Mouse (Mus musculus) midbrain, embryonic 14.5 days (tissue): ENCODE measurements around the gene Fmnl3. TPM values are rescaled to one million over a fixed set of nuclear protein-coding genes. Genes with fewer than 3 reads are reported as not detected.

ENCODE experiments used
- ATAC-seq: fragments of 200-750 bp; cut with Nextera tagmentation; 2 replicates; pipeline ENCODE4 v1.8.0; 2017; ENCODE audit warnings: moderate number of reproducible peaks, moderate library complexity; ENCODE audit not compliant: low FRiP score, low TSS enrichment
- DNase-seq: peaks from one replicate; pipeline ENCODE4 v3.0.0-alpha.2; 2015
- H3K27ac ChIP-seq: fragments of 300-500 bp; sonication (generic); replicated peaks from 2 replicates; pipeline ENCODE4 v1.5.1; 2014; ENCODE audit warnings: mild to moderate bottlenecking, low read depth, low read length, moderate library complexity
- H3K27me3 ChIP-seq: fragments of 300-500 bp; sonication (generic); 2 replicates; pipeline ENCODE4 v1.6.1; 2014; ENCODE audit warnings: low read length, control low read depth, mixed read lengths; ENCODE audit not compliant: control insufficient read depth, insufficient read depth
- H3K36me3 ChIP-seq: fragments of 300-500 bp; sonication (generic); 2 replicates; pipeline ENCODE4 v1.6.1; 2014; ENCODE audit warnings: low read length, control low read depth; ENCODE audit not compliant: control insufficient read depth, insufficient read depth
- H3K4me1 ChIP-seq: fragments of 300-500 bp; sonication (generic); 2 replicates; pipeline ENCODE4 v1.6.1; 2014; ENCODE audit warnings: mild to moderate bottlenecking, antibody characterized with exemption, low read length, control low read depth; ENCODE audit not compliant: control insufficient read depth, insufficient read depth
- H3K4me2 ChIP-seq: fragments of 300-500 bp; sonication (generic); 2 replicates; pipeline ENCODE4 v1.6.1; 2014; ENCODE audit warnings: mild to moderate bottlenecking, low read length, moderate library complexity
- H3K4me3 ChIP-seq: fragments of 300-500 bp; sonication (generic); replicated peaks from 2 replicates; pipeline ENCODE4 v1.5.1; 2014; ENCODE audit warnings: low read depth, low read length
- H3K9ac ChIP-seq: fragments of 300-500 bp; sonication (generic); replicated peaks from 2 replicates; pipeline ENCODE4 v1.6.1; 2014; ENCODE audit warnings: mild to moderate bottlenecking, low read length, moderate library complexity
- H3K9me3 ChIP-seq: fragments of 300-500 bp; sonication (generic); 2 replicates; pipeline ENCODE4 v1.6.1; 2016; ENCODE audit warnings: low read length, control low read depth, mixed read lengths; ENCODE audit not compliant: control insufficient read depth
- WGBS: fragments of 180-500 bp; shearing (Covaris S2); extraction: QIAGEN DNeasy Blood & Tissue Kit; methylation state at CpG from one replicate; pipeline ENCODE4 v1.1.7; 2014; 5-methylcytosine and 5-hydroxymethylcytosine counted together
- polyA plus RNA-seq: library from polyadenylated mRNA; unstranded; fragments of >200 nt; fragmentation: Nextera tagmentation; extraction: Ambion mirVana; gene quantifications from 2 replicates; pipeline ENCODE4 v1.2.1, GENCODE M21; 2014

Gene Fmnl3
- polyA plus RNA-seq, 1 experiment from 2014 or later = 7.5 TPM

DNA sequence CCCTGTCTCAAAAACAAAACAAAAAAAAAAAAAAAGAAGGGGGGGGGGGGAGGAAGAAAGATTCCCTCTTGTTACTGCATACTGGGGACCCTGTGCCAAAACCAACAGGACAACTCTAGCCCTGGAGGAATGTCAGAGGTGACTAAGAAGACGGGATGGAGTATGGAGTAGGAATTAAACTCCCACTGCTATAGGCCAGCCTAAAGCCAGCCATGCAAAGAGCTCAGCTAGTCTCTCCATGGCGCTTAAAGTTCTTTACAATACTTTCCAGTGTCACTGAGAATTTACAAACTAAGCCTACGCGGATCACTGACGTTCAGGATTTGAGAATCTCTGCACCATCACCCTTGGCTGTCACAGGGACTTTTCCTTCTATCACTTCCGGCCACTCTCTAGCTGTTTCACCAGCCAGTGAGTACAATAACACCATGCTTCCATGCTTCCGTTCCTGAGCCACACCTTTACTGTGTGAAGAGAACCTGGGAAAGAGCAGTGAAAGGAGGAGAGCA is 6.2 kb downstream of the Fmnl3 start:
- 54% methylated on average over 7 of the region's 7 CpGs for WGBS
- no peak overlapping the region for H3K27ac ChIP-seq
- no peak for DNase-seq
- peaks cover 2% of the 10 kb centered on the region; the same call in 1 of the 2 replicates for H3K4me1 ChIP-seq
- H3K27me3 ChIP-seq = no peaks in the 10 kb centered on the region
- no peaks in the 10 kb centered on the region for H3K9me3 ChIP-seq
- no peak for ATAC-seq
- H3K36me3 ChIP-seq = no peaks in the 10 kb centered on the region
- H3K4me2 ChIP-seq = no peak overlapping the region
- no peak overlapping the region for H3K4me3 ChIP-seq
- H3K9ac ChIP-seq = no peak overlapping the region

DNA sequence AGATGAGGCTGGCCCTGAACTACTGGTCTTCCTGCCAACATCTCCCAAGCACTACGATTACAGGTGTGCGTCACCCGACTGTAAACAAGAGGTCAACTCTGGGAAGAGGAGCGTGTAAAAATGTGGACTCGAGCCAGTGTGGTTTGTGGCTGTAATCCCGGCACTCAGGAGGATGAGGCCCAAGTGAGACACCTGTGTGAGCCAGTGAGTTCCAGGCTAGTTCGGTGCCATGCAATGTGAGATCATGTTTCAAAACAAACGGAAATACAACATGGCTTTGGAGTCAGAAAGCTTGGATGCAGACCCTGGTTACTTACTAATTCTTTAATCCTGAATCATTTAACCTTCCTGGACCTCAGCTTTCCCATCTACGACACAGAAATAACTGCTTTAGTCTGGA is 11.3 kb downstream of the Fmnl3 start:
- no peak overlapping the region for H3K4me3 ChIP-seq
- no peak for DNase-seq
- no peak overlapping the region for H3K9ac ChIP-seq
- 92% methylated on average over 9 of the region's 9 CpGs for whole genome bisulfite sequencing
- no peaks in the 10 kb centered on the region for H3K4me1 ChIP-seq
- no peaks in the 10 kb centered on the region for H3K9me3 ChIP-seq
- no peak overlapping the region for H3K27ac ChIP-seq
- no peak for ATAC-seq
- H3K27me3 ChIP-seq = no peaks in the 10 kb centered on the region
- no peak overlapping the region for H3K4me2 ChIP-seq
- H3K36me3 ChIP-seq = no peaks in the 10 kb centered on the region

DNA sequence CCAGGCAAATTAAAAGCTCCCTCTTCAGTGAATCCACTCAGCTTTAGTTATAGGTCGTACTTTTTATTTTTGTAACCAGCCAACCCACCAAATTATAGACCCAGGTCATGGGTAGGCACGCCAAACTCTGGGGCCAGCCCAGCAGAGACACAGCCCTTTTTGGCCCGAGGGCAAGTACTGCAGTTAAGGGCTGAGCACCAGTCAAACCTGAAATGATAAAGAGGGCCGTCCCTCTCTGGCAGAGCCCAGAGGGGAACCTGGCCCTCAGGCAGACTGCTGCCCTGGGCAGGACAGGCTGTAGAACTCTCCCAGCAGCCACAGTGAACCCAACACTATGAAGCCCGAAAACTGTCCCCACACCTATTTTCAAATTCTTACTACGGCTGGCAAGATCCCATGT is 13.8 kb downstream of the Fmnl3 start:
- H3K4me3 ChIP-seq = no peak overlapping the region
- no peak overlapping the region for H3K9ac ChIP-seq
- DNase-seq = no peak
- no peak overlapping the region for H3K27ac ChIP-seq
- H3K4me2 ChIP-seq = no peak overlapping the region
- no peaks in the 10 kb centered on the region for H3K27me3 ChIP-seq
- no peaks in the 10 kb centered on the region for H3K36me3 ChIP-seq
- 85% methylated on average over 6 of the region's 6 CpGs for WGBS
- ATAC-seq = no peak
- no peaks in the 10 kb centered on the region for H3K9me3 ChIP-seq
- no peaks in the 10 kb centered on the region for H3K4me1 ChIP-seq

DNA sequence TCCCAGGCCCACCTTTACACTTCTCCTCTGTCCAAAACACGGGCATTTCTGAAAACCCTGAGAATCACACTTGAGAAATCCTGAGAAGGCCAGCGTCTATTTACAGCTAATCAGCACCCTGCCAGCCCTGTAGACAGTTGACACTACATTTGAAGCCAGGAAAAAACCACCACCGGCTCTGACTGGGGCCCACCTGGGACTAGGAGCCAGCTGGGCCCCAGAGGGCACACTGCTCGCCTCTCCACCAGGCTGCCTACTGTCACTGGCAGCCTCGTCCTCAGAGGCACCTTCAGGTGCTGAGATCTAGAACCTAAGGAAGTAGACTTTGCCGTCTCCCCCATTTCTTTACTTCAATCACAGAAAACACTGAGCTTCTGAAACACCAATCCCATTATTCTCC is 14.6 kb downstream of the Fmnl3 start:
- Histone ChIP-seq H3K4me3 (no peak overlapping the region), H3K27me3 (no peaks in the 10 kb centered on the region), H3K4me2 (no peak overlapping the region), H3K27ac (no peak overlapping the region), H3K36me3 (no peaks in the 10 kb centered on the region), H3K4me1 (no peaks in the 10 kb centered on the region), H3K9ac (no peak overlapping the region), H3K9me3 (no peaks in the 10 kb centered on the region)
- DNase-seq (no peak), ATAC-seq (no peak)
- 82% methylated on average over 6 of the region's 6 CpGs for WGBS

DNA sequence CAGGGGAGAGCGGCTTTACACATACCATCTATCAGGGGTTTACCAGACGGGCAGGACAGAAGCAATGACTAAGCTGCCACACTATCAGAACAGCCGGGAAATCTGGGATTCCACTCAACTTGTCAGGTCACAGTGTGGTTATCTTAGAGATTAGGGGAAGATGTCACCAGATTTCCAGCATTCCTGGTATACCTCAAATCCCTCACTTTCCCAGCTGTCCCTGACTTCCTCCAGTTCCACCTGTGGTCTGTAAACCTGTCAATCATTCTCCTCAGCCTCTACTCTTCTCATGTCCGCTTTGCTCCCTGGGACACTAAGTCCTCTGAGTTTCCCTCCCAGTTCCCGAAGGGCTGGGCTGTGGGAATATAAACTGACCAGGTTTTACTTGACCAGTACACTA is 18.0 kb downstream of the Fmnl3 start:
- DNase-seq (no peak), ATAC-seq (no peak)
- 86% methylated on average over 5 of the region's 5 CpGs for WGBS
- H3K9ac ChIP-seq = no peak overlapping the region
- H3K27ac ChIP-seq = no peak overlapping the region
- no peaks in the 10 kb centered on the region for H3K36me3 ChIP-seq
- H3K27me3 ChIP-seq = no peaks in the 10 kb centered on the region
- H3K4me1 ChIP-seq = no peaks in the 10 kb centered on the region
- no peak overlapping the region for H3K4me3 ChIP-seq
- no peak overlapping the region for H3K4me2 ChIP-seq
- no peaks in the 10 kb centered on the region for H3K9me3 ChIP-seq

DNA sequence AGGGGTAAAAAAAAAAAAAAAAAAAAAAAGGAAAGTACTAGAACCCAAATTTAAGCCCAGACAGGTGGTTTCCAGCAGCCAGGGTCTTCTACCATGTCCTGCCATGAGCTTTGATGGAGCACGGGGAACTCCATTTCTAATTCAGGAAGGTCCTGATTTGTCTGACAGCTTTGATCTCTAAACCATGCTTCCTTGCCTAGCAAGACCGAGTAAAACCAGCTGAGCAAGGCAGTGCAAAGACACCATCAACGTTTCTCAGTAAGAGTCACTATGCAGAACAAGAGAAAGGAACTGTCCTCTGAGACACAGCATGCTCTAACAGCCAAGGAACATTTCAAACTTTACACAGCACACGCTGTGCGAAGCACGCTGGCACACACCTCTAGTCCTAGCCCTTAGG is 18.7 kb downstream of the Fmnl3 start:
- no peak overlapping the region for H3K27ac ChIP-seq
- no peaks in the 10 kb centered on the region for H3K27me3 ChIP-seq
- no peaks in the 10 kb centered on the region for H3K9me3 ChIP-seq
- ATAC-seq (no peak), DNase-seq (no peak)
- no peak overlapping the region for H3K4me3 ChIP-seq
- H3K4me2 ChIP-seq = no peak overlapping the region
- H3K9ac ChIP-seq = no peak overlapping the region
- no peaks in the 10 kb centered on the region for H3K4me1 ChIP-seq
- 80% methylated on average over 6 of the region's 6 CpGs for WGBS
- no peaks in the 10 kb centered on the region for H3K36me3 ChIP-seq

DNA sequence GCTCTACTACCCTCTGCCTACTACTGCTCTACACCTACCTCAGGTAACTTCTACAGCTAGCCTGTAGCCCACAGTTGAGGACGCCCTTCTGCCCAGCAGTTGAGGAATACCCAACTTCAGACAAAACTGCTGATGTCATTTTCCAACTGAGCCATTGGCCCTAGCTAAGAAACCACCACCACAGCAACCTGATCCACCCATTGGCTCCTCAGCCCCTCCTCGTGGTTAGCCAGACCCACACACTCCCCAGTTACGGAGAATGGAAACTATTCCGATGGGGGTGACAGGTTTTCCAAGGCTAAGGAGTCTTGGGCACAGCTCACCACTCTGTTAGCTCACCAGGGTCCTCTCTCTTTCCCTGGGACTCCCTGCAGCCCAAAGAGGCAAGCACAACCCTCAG is 25.3 kb downstream of the Fmnl3 start:
- Histone ChIP-seq H3K9me3 (no peaks in the 10 kb centered on the region), H3K27ac (no peak overlapping the region), H3K4me3 (no peak overlapping the region), H3K9ac (no peak overlapping the region), H3K36me3 (no peaks in the 10 kb centered on the region), H3K4me1 (0 out of 2 replicates have a peak, but pooled peaks cover 5% of the 10 kb centered on the region), H3K27me3 (no peaks in the 10 kb centered on the region), H3K4me2 (no peak overlapping the region)
- WGBS = 87% methylated on average over 4 of the region's 4 CpGs
- ATAC-seq = no peak
- no peak for DNase-seq

DNA sequence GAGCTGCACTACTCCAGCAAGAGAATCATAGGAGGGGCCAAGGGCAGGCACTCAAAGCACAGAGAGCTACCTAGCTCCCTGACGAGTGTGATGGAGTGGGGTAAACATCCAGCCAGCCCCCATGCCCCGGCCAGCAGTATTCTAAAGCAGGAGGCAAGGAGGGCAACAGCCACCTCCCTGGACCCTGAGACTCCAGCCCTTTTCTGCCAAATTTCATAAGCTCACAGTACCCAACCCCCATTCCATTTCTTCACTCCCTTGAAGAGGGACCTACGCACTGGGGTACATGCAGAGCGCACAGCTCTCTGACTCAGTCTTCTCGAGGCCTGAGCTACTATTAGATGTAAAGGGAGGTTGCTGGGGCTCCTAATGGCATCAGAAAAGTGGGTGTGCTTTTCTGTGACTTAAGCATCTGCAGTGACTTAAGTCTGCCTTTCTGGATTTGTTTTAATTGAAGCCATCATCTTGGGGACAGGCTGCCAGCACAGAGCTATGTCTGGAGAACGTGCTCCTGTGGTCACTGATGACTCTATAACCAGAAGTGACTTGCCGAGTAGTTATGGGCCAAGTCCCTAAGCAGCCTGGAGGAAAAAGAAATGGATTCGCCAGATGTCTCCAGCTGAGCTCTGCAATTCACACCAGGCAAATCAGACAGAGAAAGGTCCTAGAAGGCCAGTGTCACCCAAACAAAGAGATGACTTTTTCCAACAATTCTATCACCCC is 26.0 kb downstream of the Fmnl3 start:
- Histone ChIP-seq H3K9me3 (no peaks in the 10 kb centered on the region), H3K9ac (no peak overlapping the region)

More for the DNA sequence above, 26.0 kb downstream of the Fmnl3 start:
- 71% methylated on average over 8 of the region's 8 CpGs for WGBS
- DNase-seq (no peak), ATAC-seq (no peak)
- Histone ChIP-seq H3K4me3 (no peak overlapping the region), H3K36me3 (no peaks in the 10 kb centered on the region), H3K4me1 (0 out of 2 replicates have a peak, but pooled peaks cover 5% of the 10 kb centered on the region), H3K27me3 (no peaks in the 10 kb centered on the region), H3K27ac (0 out of 2 replicates have a peak overlapping the region, but pooled peaks have one; percentile 37), H3K4me2 (no peak overlapping the region)
